Mouse (Mus musculus) forebrain, postnatal 0 days (tissue): ENCODE measurements around the gene Cryab. TPM values are rescaled to one million over a fixed set of nuclear protein-coding genes. Genes with fewer than 3 reads are reported as not detected.

Experiments
- ATAC-seq: fragments of 200-750 bp; cut with Nextera tagmentation; 2 replicates; pipeline ENCODE4 v1.8.0; 2017; ENCODE audit warnings: mild to moderate bottlenecking, moderate library complexity
- DNase-seq: peaks from one replicate; pipeline ENCODE4 v3.0.0-alpha.2; 2015
- H3K27ac ChIP-seq: fragments of 300-500 bp; sonication (generic); 2 replicates; pipeline ENCODE4 v1.5.1; 2014; ENCODE audit warnings: low read depth, mild to moderate bottlenecking, antibody characterized with exemption, low read length, moderate library complexity, mixed read lengths
- H3K27me3 ChIP-seq: fragments of 300-500 bp; sonication (generic); 2 replicates; pipeline ENCODE4 v1.6.1; 2014; ENCODE audit warnings: mild to moderate bottlenecking, low read length, mixed read lengths; ENCODE audit not compliant: insufficient read depth
- H3K36me3 ChIP-seq: fragments of 300-500 bp; sonication (generic); 2 replicates; pipeline ENCODE4 v1.6.1; 2014; ENCODE audit warnings: mild to moderate bottlenecking, moderate library complexity; ENCODE audit not compliant: insufficient read depth
- H3K4me1 ChIP-seq: fragments of 300-500 bp; sonication (generic); 2 replicates; pipeline ENCODE4 v1.6.1; 2014; ENCODE audit warnings: antibody characterized with exemption; ENCODE audit not compliant: insufficient read depth
- H3K4me2 ChIP-seq: fragments of 300-500 bp; sonication (generic); 2 replicates; pipeline ENCODE4 v1.6.1; 2014; ENCODE audit warnings: low read depth, mild to moderate bottlenecking, moderate library complexity
- H3K4me3 ChIP-seq: fragments of 300-500 bp; sonication (generic); 2 replicates; pipeline ENCODE4 v1.5.1; 2014; ENCODE audit warnings: low read depth, low read length, mixed read lengths
- H3K9ac ChIP-seq: fragments of 300-500 bp; sonication (generic); 2 replicates; pipeline ENCODE4 v1.6.1; 2014; ENCODE audit warnings: mild to moderate bottlenecking
- H3K9me3 ChIP-seq: fragments of 300-500 bp; sonication (generic); 2 replicates; pipeline ENCODE4 v1.6.1; 2016; ENCODE audit warnings: low read length
- CTCF ChIP-seq: sonication (generic); IDR thresholded peaks from 2 replicates; pipeline ENCODE4 v1.5.1; 2016; ENCODE audit warnings: antibody characterized with exemption, control low read depth, low read depth
- WGBS: fragments of 180-500 bp; shearing (Covaris S2); extraction: QIAGEN DNeasy Blood & Tissue Kit; methylation state at CpG from one replicate; pipeline ENCODE4 v1.1.7; 2014; 5-methylcytosine and 5-hydroxymethylcytosine counted together
- polyA plus RNA-seq: library from polyadenylated mRNA; unstranded; fragments of >200 nt; fragmentation: Nextera tagmentation; extraction: Ambion mirVana; gene quantifications from 2 replicates; pipeline ENCODE4 v1.2.1, GENCODE M21; 2015
- total RNA-seq: library from RNA; depleted of rRNA; stranded (reverse); fragments of >200 nt; gene quantifications from 2 replicates; pipeline ENCODE4 v1.2.3, GENCODE M21; 2014

The Cryab gene
- total and polyA plus RNA-seq, 2 experiments from 2014 or later, result 8.8 to 29.9 TPM

DNA sequence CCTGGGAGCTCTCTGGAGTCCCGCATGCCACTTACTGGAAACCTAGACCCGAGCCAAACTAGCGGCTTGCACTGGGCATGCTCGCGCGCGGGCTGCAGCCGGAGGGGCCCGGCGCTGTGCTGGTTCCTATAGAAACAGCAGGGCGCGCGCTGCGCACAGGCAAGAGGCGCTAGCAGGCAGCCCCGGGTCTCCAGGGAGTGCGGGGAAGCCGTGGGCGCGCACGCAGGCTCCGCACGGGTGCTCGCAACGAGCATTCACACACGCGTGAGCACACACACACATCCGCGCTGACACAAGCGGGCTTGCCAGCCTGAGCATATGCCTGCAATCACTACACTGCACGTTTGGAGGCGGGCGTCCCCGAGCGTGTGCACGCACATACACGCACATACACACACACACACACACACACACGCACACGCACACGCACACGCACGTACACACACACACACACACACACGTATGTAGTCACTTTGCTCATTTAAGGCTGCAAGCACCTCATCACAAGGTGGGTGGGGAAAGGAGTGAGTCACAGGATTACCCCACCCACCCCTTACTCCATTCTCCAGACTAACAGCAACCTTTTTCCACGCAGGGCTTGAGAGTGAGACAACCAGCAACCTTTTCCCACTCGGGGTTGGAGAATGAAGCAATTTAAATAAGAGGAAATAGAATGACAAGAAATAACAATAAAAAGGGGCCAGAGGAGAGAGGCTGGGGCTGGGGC, 23.0 kb upstream of the Cryab start:
- Histone ChIP-seq H3K9ac (peak overlapping the region; percentile 71), H3K4me3 (peak overlapping the region; percentile 57), H3K4me2 (peak overlapping the region; percentile 89), H3K27ac (peak overlapping the region; percentile 74), H3K9me3 (no peaks in the 10 kb centered on the region), H3K36me3 (no peaks in the 10 kb centered on the region), H3K4me1 (peaks cover 19% of the 10 kb centered on the region), H3K27me3 (no peaks in the 10 kb centered on the region)
- DNase-seq (peak; percentile 97), ATAC-seq (peak; percentile 99)
- peak; percentile 63 for TF ChIP-seq CTCF
- WGBS, result under 1% methylated on average over 45 of the region's 45 CpGs

DNA sequence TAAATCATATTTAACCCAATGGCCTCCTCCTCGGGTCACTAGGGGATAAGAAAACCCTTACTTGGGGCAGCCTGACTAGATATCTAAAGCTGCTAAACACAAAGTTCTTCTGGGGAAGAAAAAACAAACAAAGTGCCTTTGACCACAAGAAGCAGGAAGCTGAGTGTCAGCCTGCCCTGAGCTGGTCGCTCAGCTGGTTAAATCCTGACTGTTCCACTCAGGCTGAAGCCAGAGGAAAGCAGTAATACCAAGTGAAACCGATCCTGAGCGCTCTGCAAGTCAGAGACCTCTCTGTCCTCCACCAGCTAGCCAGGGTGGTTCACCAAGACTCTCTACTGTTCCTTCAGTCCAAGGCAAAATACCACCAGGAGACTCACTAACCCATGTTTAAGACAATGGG, 21.5 kb upstream of the Cryab start:
- Histone ChIP-seq H3K9ac (no peak overlapping the region), H3K27me3 (no peaks in the 10 kb centered on the region), H3K9me3 (no peaks in the 10 kb centered on the region), H3K4me2 (no peak overlapping the region), H3K27ac (no peak overlapping the region), H3K36me3 (no peaks in the 10 kb centered on the region), H3K4me3 (no peak overlapping the region), H3K4me1 (peaks cover 19% of the 10 kb centered on the region)
- DNase-seq, result no peak
- no peak for ATAC-seq
- no peak for TF ChIP-seq CTCF
- 74% methylated on average over 4 of the region's 4 CpGs for WGBS

DNA sequence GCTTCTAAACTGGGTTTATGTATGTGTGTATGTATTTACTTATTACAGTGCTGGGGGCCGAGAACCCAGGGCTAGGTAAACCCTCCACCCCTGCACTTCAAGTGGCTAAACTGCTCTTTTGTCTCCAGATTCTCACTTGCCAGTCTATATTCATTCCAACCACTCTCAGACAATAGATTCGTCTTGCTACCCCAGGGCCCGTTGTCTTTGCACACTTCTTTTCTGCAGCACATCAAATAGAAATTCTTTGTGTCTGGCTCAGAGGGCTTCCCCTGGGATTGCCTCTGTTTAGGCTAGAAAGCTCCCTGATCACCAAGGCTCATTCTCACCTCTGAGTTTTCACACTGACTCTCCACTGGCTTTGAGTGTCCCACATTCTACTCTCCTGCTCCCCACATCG, 18.6 kb upstream of the Cryab start:
- ATAC-seq (no peak), DNase-seq (no peak)
- Histone ChIP-seq H3K4me3 (no peak overlapping the region), H3K4me2 (no peak overlapping the region), H3K9me3 (no peaks in the 10 kb centered on the region), H3K4me1 (peaks cover under 1% of the 10 kb centered on the region), H3K9ac (no peak overlapping the region), H3K36me3 (no peaks in the 10 kb centered on the region), H3K27me3 (no peaks in the 10 kb centered on the region), H3K27ac (no peak overlapping the region)
- WGBS, result 11% methylated on average over 4 of the region's 4 CpGs
- TF ChIP-seq CTCF, result no peak

DNA sequence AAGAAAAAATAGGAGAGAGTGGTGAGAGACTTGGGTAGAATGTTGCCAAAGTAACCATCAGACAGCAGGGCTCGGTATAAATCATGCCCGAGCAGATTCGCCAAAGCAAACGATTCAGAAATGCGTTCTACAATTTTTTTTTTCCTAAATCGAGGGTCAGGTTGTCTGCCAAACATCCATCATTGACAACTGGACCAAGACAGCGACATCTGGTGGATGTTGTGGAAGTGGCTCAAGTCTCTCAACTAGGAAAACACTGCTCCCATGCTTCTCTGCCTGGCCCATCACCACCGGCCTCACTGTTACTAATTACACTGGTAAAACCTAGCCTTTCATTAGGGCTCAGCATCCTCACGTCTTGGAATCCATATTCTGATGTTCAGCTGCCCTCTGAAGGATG, 16.1 kb upstream of the Cryab start:
- Histone ChIP-seq H3K36me3 (no peaks in the 10 kb centered on the region), H3K27me3 (no peaks in the 10 kb centered on the region), H3K9ac (no peak overlapping the region), H3K4me3 (no peak overlapping the region; the same call in 1 of the 2 replicates), H3K9me3 (no peaks in the 10 kb centered on the region), H3K27ac (no peak overlapping the region), H3K4me1 (no peaks in the 10 kb centered on the region; the same call in 1 of the 2 replicates), H3K4me2 (peak overlapping the region; percentile 22)
- peak; percentile 79 for TF ChIP-seq CTCF
- 2% methylated on average over 9 of the region's 9 CpGs for WGBS
- DNase-seq (peak; percentile 72), ATAC-seq (no peak)

DNA sequence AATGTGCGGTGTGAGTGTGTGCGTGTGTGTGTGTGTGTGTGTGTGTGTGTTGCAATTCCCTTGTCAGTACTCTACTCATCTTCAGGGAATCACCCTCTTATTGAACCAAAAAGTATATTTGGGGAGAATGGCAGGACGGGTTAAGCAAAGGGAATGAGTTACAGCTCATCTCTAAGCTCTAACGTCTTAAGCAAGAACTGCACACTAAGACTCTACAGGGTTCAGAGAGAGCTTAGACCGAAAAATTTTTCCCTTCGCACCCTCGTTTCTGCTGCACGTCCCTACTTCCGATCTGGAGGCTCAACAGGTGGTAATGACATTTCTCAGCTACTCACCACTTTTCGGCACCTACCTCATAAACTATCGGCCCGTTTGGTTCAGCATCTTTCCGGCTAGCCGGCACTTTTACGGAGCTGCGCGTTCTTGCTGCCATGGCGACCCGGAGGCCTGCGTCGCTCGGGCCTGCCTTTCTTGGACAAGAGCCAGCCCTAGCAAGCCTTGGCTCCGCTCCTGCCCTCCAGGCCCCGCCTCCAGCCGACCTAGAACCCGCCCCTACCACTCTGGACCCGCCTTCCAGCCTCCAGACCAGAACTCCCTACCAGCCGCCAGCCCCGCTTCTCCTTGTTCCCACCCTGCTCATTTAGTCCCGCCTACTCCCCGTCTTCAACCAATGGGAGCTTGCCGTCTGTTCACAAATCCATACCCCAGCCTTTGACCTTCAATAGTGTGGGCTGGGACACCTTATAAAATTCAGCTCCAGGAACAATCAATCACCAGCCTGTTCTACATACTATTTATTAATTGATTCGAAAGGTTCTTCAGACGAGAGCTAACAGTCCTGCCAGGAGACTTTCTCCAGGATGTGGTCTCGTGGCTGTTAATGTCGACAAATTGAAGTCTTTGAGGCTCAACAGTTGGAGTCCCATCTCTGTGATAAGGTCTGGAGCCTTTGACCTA, 11.9 kb upstream of the Cryab start, which contains the start of gene Dixdc1:
Dixdc1 (minus strand) TSS at position 604 of the 957 bp plus-strand sequence.
- Histone ChIP-seq H3K9me3 (no peaks in the 10 kb centered on the region), H3K27me3 (no peaks in the 10 kb centered on the region), H3K4me1 (no peaks in the 10 kb centered on the region; the same call in 1 of the 2 replicates), H3K4me2 (peak within 1 kb of the TSS; percentile 61), H3K9ac (peak within 1 kb of the TSS; percentile 40), H3K27ac (0 out of 2 replicates have a peak within 1 kb of the TSS, but pooled peaks have one; percentile 4), H3K36me3 (no peaks in the 10 kb centered on the region), H3K4me3 (peak within 1 kb of the TSS; percentile 36)
- no peak for TF ChIP-seq CTCF
- whole genome bisulfite sequencing, result 14% methylated on average over 36 of the region's 36 CpGs
- ATAC-seq (peak; percentile 96), DNase-seq (peak; percentile 86)

DNA sequence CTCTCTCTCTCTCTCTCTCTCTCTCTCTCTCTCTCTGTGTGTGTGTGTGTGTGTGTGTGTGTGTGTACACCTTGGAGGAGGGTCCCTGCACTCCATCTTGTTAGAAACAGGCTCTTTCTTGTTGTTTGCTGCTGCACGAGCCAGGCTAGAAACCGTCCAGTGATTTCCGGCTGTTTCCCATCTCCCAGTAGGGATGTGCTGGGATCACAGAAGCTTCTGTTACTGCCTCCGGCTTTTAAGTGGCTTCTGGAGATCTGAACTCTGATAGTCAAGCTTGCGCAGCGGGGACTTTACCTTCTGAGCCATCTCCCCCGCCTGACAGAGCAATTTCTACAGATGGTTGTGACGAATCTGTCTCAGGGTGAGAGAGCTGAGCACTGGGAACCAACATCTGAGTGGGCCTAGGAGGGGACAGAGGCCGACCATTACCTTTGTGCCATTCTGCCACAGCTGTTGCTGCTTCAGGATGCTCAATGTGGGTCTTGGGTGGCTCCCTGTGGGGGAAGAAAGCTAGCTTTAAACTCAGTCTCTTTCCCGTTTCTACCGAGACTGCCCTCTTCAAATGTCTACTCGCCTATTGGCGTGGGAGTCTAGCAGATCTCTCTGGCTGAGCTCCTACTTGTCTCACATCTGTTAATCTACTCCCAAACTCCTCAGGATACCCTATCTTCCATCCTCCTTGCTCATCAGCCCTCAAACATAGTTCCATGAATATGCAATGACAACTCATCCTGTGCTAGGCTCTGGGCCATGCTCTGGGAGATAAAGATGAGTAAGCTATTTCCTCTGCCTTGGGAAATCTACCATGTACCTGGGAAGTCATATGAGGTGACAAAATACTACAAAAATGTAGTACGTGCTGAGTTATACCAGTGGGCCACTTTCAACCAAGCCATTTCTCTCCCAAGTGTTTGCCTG, 10.0 kb upstream of the Cryab start:
- H3K4me3 ChIP-seq, result no peak overlapping the region
- no peak overlapping the region for H3K4me2 ChIP-seq
- DNase-seq (no peak), ATAC-seq (no peak)
- WGBS, result 90% methylated on average over 14 of the region's 14 CpGs
- TF ChIP-seq CTCF, result no peak
- no peak overlapping the region for H3K27ac ChIP-seq
- H3K9me3 ChIP-seq, result no peaks in the 10 kb centered on the region
- no peaks in the 10 kb centered on the region for H3K36me3 ChIP-seq
- no peaks in the 10 kb centered on the region; the same call in 1 of the 2 replicates for H3K4me1 ChIP-seq
- no peak overlapping the region for H3K9ac ChIP-seq
- H3K27me3 ChIP-seq, result no peaks in the 10 kb centered on the region
